Mouse (Mus musculus): ENCODE measurements around the gene Brms1.

GRCm38 (mm10) chr19:5050047-5050905 is 9.1 kb downstream of the Brms1 start, which contains the start of gene Rin1:
- TF ChIP-seq CTCF (IDR thresholded peaks at IDR 0.05; ENCODE audit: control insufficient read depth, insufficient read depth, low read length) = no peak
- no peak for TF ChIP-seq POLR2A (IDR thresholded peaks at IDR 0.05; ENCODE audit: borderline replicate concordance, control insufficient read depth, low read depth, low read length)
